Mouse (Mus musculus): ENCODE measurements at regions not wholly inside any gene's neighbourhood (a gene's known extent, or its start where the extent isn't known, plus 50 kb on each side); places are given as distances from the start of the nearest gene placed in this dataset.
A peak's percentile ranks its signal among the peaks of the same experiment; 100 is the strongest.

DNA sequence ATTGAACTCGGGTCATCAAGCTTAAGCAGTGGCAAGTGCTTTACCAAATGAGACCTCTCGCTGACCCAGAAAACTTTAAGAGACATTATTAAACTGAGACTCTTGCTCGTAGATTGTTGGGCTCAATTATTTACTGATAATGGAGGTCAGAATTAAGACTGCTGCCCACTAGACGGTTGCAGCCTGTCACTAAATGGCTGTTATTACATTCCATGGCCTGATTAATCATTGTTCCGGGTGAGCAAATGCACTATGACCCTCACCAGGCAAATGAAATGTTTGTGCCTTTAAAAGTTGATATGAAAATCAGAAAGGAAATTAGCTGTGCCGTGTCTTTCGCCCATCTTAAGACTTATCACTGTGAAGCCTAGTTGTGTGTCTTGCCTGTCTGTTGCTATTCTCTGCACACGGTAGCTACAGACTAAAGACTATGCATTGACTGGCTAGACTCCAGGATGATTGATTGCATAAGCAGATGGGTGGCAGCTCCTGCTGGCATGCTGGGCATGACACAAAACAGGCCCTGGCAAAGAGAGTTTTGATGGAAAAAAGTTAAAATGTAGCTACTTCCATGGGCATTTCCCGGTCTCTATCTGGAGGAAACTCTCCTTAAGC, 67.6 kb upstream of the Apob start:
- DNase-seq (ENCODE audit: low read depth in 3 of 3, low spot score in 3 of 3): no peak
- H3K4me1 ChIP-seq (replicated peaks; ENCODE audit: control insufficient read depth in 2 of 2, insufficient read depth in 2 of 2, low read length in 1 of 2): peaks cover 0 to 2% of the 10 kb centered on the region in 2 experiments; a peak in 1 of 4 replicates
- H3K9ac ChIP-seq (replicated peaks): no peak overlapping the region
- no peaks in the 10 kb centered on the region for H3K27me3 ChIP-seq (ENCODE audit: control insufficient read depth, insufficient read depth, low read length)
- H3K4me3 ChIP-seq (ENCODE audit: insufficient read depth in 1 of 2, low read depth in 2 of 2, low read length in 2 of 2): no peak overlapping the region
- no peaks in the 10 kb centered on the region for H3K36me3 ChIP-seq (replicated peaks; ENCODE audit: control insufficient read depth, insufficient read depth, low read depth)
- no peak overlapping the region for H3K4me2 ChIP-seq (ENCODE audit: low read depth)
- WGBS (ENCODE audit: insufficient replicate concordance): 58% methylated on average over 9 of the region's 9 CpGs
- no peaks in the 10 kb centered on the region for H3K9me3 ChIP-seq (ENCODE audit: control insufficient read depth, low read length)
- TF ChIP-seq CTCF (IDR thresholded peaks at IDR 0.05; ENCODE audit: low read depth) (no peak), EP300 (IDR thresholded peaks at IDR 0.05; ENCODE audit: low read depth) (no peak)
- no peak overlapping the region for H3K27ac ChIP-seq
- ATAC-seq (ENCODE audit: insufficient read depth): no peak

GRCm38 (mm10) chr12:7910509-7910908, 66.9 kb upstream of the Apob start:
- Histone ChIP-seq H3K9me3 (ENCODE audit: control insufficient read depth, low read length) (no peaks in the 10 kb centered on the region), H3K4me2 (ENCODE audit: low read depth) (no peak overlapping the region), H3K27ac (no peak overlapping the region), H3K4me3 (ENCODE audit: insufficient read depth in 1 of 2, low read depth in 2 of 2, low read length in 2 of 2) (no peak overlapping the region), H3K9ac (replicated peaks) (no peak overlapping the region), H3K36me3 (replicated peaks; ENCODE audit: control insufficient read depth, insufficient read depth, low read depth) (no peaks in the 10 kb centered on the region), H3K4me1 (replicated peaks; ENCODE audit: control insufficient read depth in 2 of 2, insufficient read depth in 2 of 2, low read length in 1 of 2) (peaks cover 0 to 2% of the 10 kb centered on the region in 2 experiments; a peak in 1 of 4 replicates), H3K27me3 (ENCODE audit: control insufficient read depth, insufficient read depth, low read length) (no peaks in the 10 kb centered on the region)
- TF ChIP-seq CTCF (IDR thresholded peaks at IDR 0.05; ENCODE audit: low read depth) (no peak), EP300 (IDR thresholded peaks at IDR 0.05; ENCODE audit: low read depth) (no peak)
- no peak for DNase-seq (ENCODE audit: low read depth in 3 of 3, low spot score in 3 of 3)
- ATAC-seq (ENCODE audit: insufficient read depth): no peak
- WGBS (ENCODE audit: insufficient replicate concordance): 48% methylated on average over 2 of the region's 2 CpGs

DNA sequence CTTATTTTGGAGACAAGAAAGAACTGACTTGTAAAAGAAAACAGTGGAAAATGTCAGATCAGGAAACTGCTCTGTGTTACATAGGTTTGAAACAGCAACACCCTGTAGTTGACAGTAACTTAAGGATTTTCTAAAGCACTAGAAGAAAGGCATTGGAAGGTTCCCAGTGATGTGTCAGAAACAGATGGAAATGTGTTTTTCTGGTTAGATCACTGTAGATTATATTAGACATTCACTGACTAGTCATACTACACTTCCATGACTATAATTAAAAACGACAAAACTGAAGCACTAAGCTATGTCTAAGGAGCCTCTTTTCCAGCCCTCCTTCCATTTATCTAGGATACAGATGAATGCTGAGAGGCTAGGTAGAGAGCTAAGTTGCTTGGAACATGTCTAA, 59.1 kb upstream of the Apob start:
- no peaks in the 10 kb centered on the region for H3K9me3 ChIP-seq (ENCODE audit: control insufficient read depth, low read length)
- 36% methylated on average over 1 of the region's 1 CpGs for WGBS (ENCODE audit: insufficient replicate concordance)

GRCm38 (mm10) chr12:7918967-7919708, 58.3 kb upstream of the Apob start:
- Histone ChIP-seq H3K9me3 (ENCODE audit: control insufficient read depth, low read length) (no peaks in the 10 kb centered on the region), H3K36me3 (replicated peaks; ENCODE audit: control insufficient read depth, insufficient read depth, low read depth) (no peaks in the 10 kb centered on the region), H3K4me1 (replicated peaks; ENCODE audit: control insufficient read depth in 2 of 2, insufficient read depth in 2 of 2, low read length in 1 of 2) (peaks cover 0 to 4% of the 10 kb centered on the region in 2 experiments; a peak in 2 of 4 replicates), H3K27me3 (ENCODE audit: control insufficient read depth, insufficient read depth, low read length) (no peaks in the 10 kb centered on the region), H3K9ac (replicated peaks) (no peak overlapping the region), H3K27ac (no peak overlapping the region), H3K4me2 (ENCODE audit: low read depth) (no peak overlapping the region), H3K4me3 (ENCODE audit: insufficient read depth in 1 of 2, low read depth in 2 of 2, low read length in 2 of 2) (no peak overlapping the region)
- no peak for DNase-seq (ENCODE audit: low read depth in 3 of 3, low spot score in 3 of 3)
- ATAC-seq (ENCODE audit: insufficient read depth): no peak
- TF ChIP-seq CTCF (IDR thresholded peaks at IDR 0.05; ENCODE audit: low read depth) (no peak), EP300 (IDR thresholded peaks at IDR 0.05; ENCODE audit: low read depth) (no peak)
- WGBS (ENCODE audit: insufficient replicate concordance): 59% methylated on average over 4 of the region's 4 CpGs

More for the DNA sequence above, 59.1 kb upstream of the Apob start:
- ATAC-seq (ENCODE audit: insufficient read depth) (no peak), DNase-seq (ENCODE audit: low read depth in 3 of 3, low spot score in 3 of 3) (no peak)
- Histone ChIP-seq H3K27me3 (ENCODE audit: control insufficient read depth, insufficient read depth, low read length) (no peaks in the 10 kb centered on the region), H3K36me3 (replicated peaks; ENCODE audit: control insufficient read depth, insufficient read depth, low read depth) (no peaks in the 10 kb centered on the region), H3K4me2 (ENCODE audit: low read depth) (no peak overlapping the region), H3K9ac (replicated peaks) (no peak overlapping the region), H3K4me1 (replicated peaks; ENCODE audit: control insufficient read depth in 2 of 2, insufficient read depth in 2 of 2, low read length in 1 of 2) (peaks cover 0 to 4% of the 10 kb centered on the region in 2 experiments; a peak in 2 of 4 replicates), H3K4me3 (ENCODE audit: insufficient read depth in 1 of 2, low read depth in 2 of 2, low read length in 2 of 2) (no peak overlapping the region), H3K27ac (no peak overlapping the region)
- TF ChIP-seq EP300 (IDR thresholded peaks at IDR 0.05; ENCODE audit: low read depth): no peak
- TF ChIP-seq CTCF (IDR thresholded peaks at IDR 0.05; ENCODE audit: low read depth): no peak

DNA sequence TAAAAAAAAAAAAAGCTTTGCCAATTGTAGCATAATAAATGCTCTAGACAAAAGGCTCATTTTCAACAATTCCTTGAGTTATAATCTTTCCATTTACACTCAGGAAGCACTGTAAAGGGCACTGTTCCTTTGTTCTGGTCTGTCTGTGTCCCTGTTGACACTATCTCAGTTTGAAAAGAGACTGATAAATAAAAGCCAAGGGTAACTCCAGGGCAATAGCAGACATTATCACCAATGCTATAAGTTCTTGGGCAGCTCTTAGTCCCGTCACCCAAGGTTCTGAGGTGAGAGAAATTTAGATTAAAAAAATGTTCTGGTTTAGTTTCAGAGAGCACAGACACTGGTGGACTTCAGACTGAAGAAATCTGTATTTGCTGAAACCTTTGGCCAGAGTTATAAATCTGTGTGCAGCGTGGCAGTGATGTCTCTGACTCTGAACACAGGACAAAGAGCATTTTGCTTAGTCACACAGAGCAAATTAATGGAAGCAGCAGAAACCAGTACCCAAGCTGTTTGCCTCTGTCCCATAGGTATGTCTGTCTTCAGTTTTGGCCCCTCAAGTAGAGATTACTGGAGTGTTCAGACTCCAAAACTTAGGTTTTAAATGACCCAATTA, 57.6 kb upstream of the Apob start:
- ATAC-seq (ENCODE audit: insufficient read depth): no peak
- Histone ChIP-seq H3K27me3 (ENCODE audit: control insufficient read depth, insufficient read depth, low read length) (no peaks in the 10 kb centered on the region), H3K36me3 (replicated peaks; ENCODE audit: control insufficient read depth, insufficient read depth, low read depth) (no peaks in the 10 kb centered on the region), H3K9ac (replicated peaks) (no peak overlapping the region), H3K4me1 (replicated peaks; ENCODE audit: control insufficient read depth in 2 of 2, insufficient read depth in 2 of 2, low read length in 1 of 2) (peaks cover 0 to 4% of the 10 kb centered on the region in 2 experiments; a peak in 2 of 4 replicates), H3K27ac (no peak overlapping the region), H3K4me2 (ENCODE audit: low read depth) (no peak overlapping the region), H3K9me3 (ENCODE audit: control insufficient read depth, low read length) (no peaks in the 10 kb centered on the region), H3K4me3 (ENCODE audit: insufficient read depth in 1 of 2, low read depth in 2 of 2, low read length in 2 of 2) (no peak overlapping the region)
- 47% methylated on average over 2 of the region's 2 CpGs for WGBS (ENCODE audit: insufficient replicate concordance)
- no peak for TF ChIP-seq CTCF (IDR thresholded peaks at IDR 0.05; ENCODE audit: low read depth)
- no peak for TF ChIP-seq EP300 (IDR thresholded peaks at IDR 0.05; ENCODE audit: low read depth)
- DNase-seq (ENCODE audit: low read depth in 3 of 3, low spot score in 3 of 3): peak; percentile 2 to 13 (median 9)

All from liver, embryonic 14.5 days (tissue).